Mouse (Mus musculus) right cerebral cortex, adult 2 months (tissue): ENCODE results near the gene Pafah2.

ENCODE experiments used
- DNase-seq, 2 experiments: peaks; one replicate each; pipeline ENCODE4 v3.0.0; 2021 to 2022; ENCODE audit warnings: low spot score in 2 of 2

The Pafah2 gene

GRCm38 (mm10) chr4:134423949-134424348 lies 27.8 kb downstream of the Pafah2 start:
- no peak for DNase-seq

- DNase-seq: no peak
Measured at GRCm38 (mm10) chr4:134425088-134425487, 29.0 kb downstream of the Pafah2 start.

GRCm38 (mm10) chr4:134430381-134431004 lies 34.4 kb downstream of the Pafah2 start:
- peak; percentile 93 to 95 for DNase-seq

- DNase-seq: no peak
Measured at GRCm38 (mm10) chr4:134432686-134433360, 36.7 kb downstream of the Pafah2 start.

GRCm38 (mm10) chr4:134436185-134436584 lies 40.1 kb downstream of the Pafah2 start:
- no peak for DNase-seq

GRCm38 (mm10) chr4:134436659-134437058 lies 40.5 kb downstream of the Pafah2 start:
- DNase-seq: no peak

- DNase-seq: no peak
Measured at GRCm38 (mm10) chr4:134439119-134439518, 43.0 kb downstream of the Pafah2 start.

GRCm38 (mm10) chr4:134439919-134440318 lies 43.8 kb downstream of the Pafah2 start:
- peak; percentile 49 to 56 for DNase-seq

GRCm38 (mm10) chr4:134442216-134442615 lies 46.1 kb downstream of the Pafah2 start:
- DNase-seq: no peak

- no peak for DNase-seq
Measured at GRCm38 (mm10) chr4:134443589-134443988, 47.5 kb downstream of the Pafah2 start.

- peak; percentile 71 to 73 for DNase-seq
Measured at GRCm38 (mm10) chr4:134444949-134445348, 48.8 kb downstream of the Pafah2 start.

- no peak for DNase-seq
Measured at GRCm38 (mm10) chr4:134445489-134445888, 49.4 kb downstream of the Pafah2 start.

- no peak for DNase-seq
Measured at GRCm38 (mm10) chr4:134447966-134448365, 51.8 kb downstream of the Pafah2 start.

GRCm38 (mm10) chr4:134449595-134450391 lies 53.7 kb downstream of the Pafah2 start:
- no peak for DNase-seq

- DNase-seq: peak in 1 of 2 experiments; percentile 74
Measured at GRCm38 (mm10) chr4:134450392-134451195, 54.5 kb downstream of the Pafah2 start.

GRCm38 (mm10) chr4:134451484-134451883 lies 55.4 kb downstream of the Pafah2 start:
- DNase-seq: peak in 1 of 2 experiments; percentile 57

- no peak for DNase-seq
Measured at GRCm38 (mm10) chr4:134453619-134454400, 57.7 kb downstream of the Pafah2 start.

GRCm38 (mm10) chr4:134455310-134455709 lies 59.2 kb downstream of the Pafah2 start:
- DNase-seq: no peak

GRCm38 (mm10) chr4:134457130-134457825 lies 61.2 kb downstream of the Pafah2 start:
- DNase-seq: no peak

GRCm38 (mm10) chr4:134458856-134459255 lies 62.7 kb downstream of the Pafah2 start:
- DNase-seq: no peak
